Mouse (Mus musculus): ENCODE results near the gene Exoc6b. TPM values are rescaled to one million over a fixed set of nuclear protein-coding genes. Genes with fewer than 3 reads are reported as not detected.
A peak's percentile ranks its signal among the peaks of the same experiment; 100 is the strongest.
"Not testable (repeated sequence)": the region's sequence is repeated elsewhere in the genome, so short reads cannot be mapped to it uniquely, and the experiment has no call there.

Gene Exoc6b
- 19.4 and 32.5 TPM in 2 replicates for polyA plus RNA-seq (2014; fragmentation: Nextera tagmentation; extraction: Ambion mirVana)

- Histone ChIP-seq H3K9me3 (ENCODE audit: control insufficient read depth, low read length) (no peaks in the 10 kb centered on the region), H3K4me1 (ENCODE audit: control insufficient read depth, insufficient read depth, low read length) (peaks cover 11% of the 10 kb centered on the region), H3K9ac (ENCODE audit: low read depth, low read length) (peak within 1 kb of the TSS; percentile 84), H3K27ac (ENCODE audit: low read depth, low read length) (peak within 1 kb of the TSS; percentile 65; the same call in 1 of the 2 replicates), H3K36me3 (ENCODE audit: control insufficient read depth, insufficient read depth, low read length) (no peaks in the 10 kb centered on the region), H3K27me3 (ENCODE audit: control insufficient read depth, insufficient read depth, low read length) (no peaks in the 10 kb centered on the region), H3K4me3 (ENCODE audit: low read length) (peak within 1 kb of the TSS; percentile 93), H3K4me2 (replicated peaks; ENCODE audit: low read depth, low read length) (peak within 1 kb of the TSS; percentile 88)
- peak; percentile 96 for ATAC-seq (ENCODE audit: low FRiP score, low TSS enrichment)
- WGBS = 2% methylated on average over 55 of the region's 63 CpGs
These were observed at the start of gene Exoc6b for GRCm38 (mm10) chr6:85069023-85069985. Gene Exoc6b (minus strand): TSS chr6:85069513.

DNA sequence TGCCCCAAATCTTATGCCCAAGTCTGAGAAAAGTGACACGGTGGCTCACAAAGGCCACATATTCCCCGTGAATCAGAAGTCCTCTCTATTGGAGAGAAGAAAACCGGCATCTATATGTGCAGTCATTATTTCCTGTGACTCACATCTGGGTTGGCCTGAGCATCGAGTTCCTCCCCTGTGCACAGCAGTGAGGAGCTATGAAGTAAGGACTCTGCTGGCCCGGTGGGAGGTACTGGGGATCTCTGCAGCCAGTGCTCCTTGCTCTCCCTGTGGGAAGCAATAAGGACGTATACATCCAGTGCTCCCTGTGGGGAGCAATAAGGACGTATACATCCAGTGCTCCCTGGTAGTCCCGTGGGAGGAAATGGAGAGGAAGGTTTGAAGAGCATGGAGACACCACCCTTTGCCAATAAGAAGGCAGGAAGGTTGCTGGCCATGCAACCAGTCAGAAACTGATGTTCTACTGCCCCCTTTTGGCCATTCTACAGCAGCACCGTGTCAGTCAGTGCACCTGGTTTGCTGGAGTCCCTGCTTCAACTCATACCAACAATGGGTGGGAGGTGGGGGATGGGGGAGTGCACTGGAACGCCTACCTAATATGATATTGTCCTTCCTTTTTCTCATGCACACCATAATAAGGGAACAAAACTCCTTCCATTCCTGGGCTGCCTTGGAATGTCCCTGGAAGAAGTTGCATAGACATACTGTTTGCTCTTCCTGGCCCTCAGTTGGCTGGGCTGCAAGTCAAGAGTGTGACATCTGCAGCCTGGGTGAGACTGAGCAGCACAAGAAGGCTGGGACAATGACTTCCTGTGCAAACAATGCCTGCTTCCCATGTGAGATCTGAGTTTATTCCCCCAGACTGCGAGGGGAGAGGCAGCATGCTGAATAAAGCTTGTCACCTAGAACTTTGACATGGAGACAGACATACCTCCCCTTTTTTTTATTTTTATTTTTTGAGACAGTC, 48.5 kb upstream of the Exoc6b start:
- H3K36me3 ChIP-seq (ENCODE audit: control insufficient read depth, insufficient read depth, low read length); H3K4me1 ChIP-seq (ENCODE audit: control insufficient read depth, insufficient read depth, low read length); H3K4me2 ChIP-seq (replicated peaks; ENCODE audit: low read depth, low read length); H3K9ac ChIP-seq (ENCODE audit: low read depth, low read length); H3K9me3 ChIP-seq (ENCODE audit: control insufficient read depth, low read length); H3K4me3 ChIP-seq (ENCODE audit: low read length); H3K27ac ChIP-seq (ENCODE audit: low read depth, low read length); H3K27me3 ChIP-seq (ENCODE audit: control insufficient read depth, insufficient read depth, low read length): not testable (repeated sequence)
- WGBS = 34% methylated on average over 9 of the region's 11 CpGs
- peak; percentile 76 for ATAC-seq (ENCODE audit: low FRiP score, low TSS enrichment)

GRCm38 (mm10) chr6:85105033-85105615, 35.8 kb upstream of the Exoc6b start:
- H3K4me1 ChIP-seq (ENCODE audit: control insufficient read depth, insufficient read depth, low read length) = no peaks in the 10 kb centered on the region
- no peak overlapping the region for H3K9ac ChIP-seq (ENCODE audit: low read depth, low read length)
- H3K4me2 ChIP-seq (replicated peaks; ENCODE audit: low read depth, low read length) = no peak overlapping the region
- no peaks in the 10 kb centered on the region for H3K36me3 ChIP-seq (ENCODE audit: control insufficient read depth, insufficient read depth, low read length)
- ATAC-seq (ENCODE audit: low FRiP score, low TSS enrichment) = no peak
- 85% methylated on average over 10 of the region's 10 CpGs for WGBS
- no peak overlapping the region for H3K27ac ChIP-seq (ENCODE audit: low read depth, low read length)
- no peaks in the 10 kb centered on the region for H3K27me3 ChIP-seq (ENCODE audit: control insufficient read depth, insufficient read depth, low read length)
- H3K9me3 ChIP-seq (ENCODE audit: control insufficient read depth, low read length) = no peaks in the 10 kb centered on the region
- no peak overlapping the region for H3K4me3 ChIP-seq (ENCODE audit: low read length)

- WGBS = 85% methylated on average over 3 of the region's 3 CpGs
- no peaks in the 10 kb centered on the region for H3K27me3 ChIP-seq (ENCODE audit: control insufficient read depth, insufficient read depth, low read length)
- H3K4me2 ChIP-seq (replicated peaks; ENCODE audit: low read depth, low read length) = no peak overlapping the region
- H3K36me3 ChIP-seq (ENCODE audit: control insufficient read depth, insufficient read depth, low read length) = no peaks in the 10 kb centered on the region
- H3K4me3 ChIP-seq (ENCODE audit: low read length) = no peak overlapping the region
- no peak for ATAC-seq (ENCODE audit: low FRiP score, low TSS enrichment)
- H3K9ac ChIP-seq (ENCODE audit: low read depth, low read length) = no peak overlapping the region
- H3K9me3 ChIP-seq (ENCODE audit: control insufficient read depth, low read length) = no peaks in the 10 kb centered on the region
- H3K27ac ChIP-seq (ENCODE audit: low read depth, low read length) = no peak overlapping the region
- no peaks in the 10 kb centered on the region for H3K4me1 ChIP-seq (ENCODE audit: control insufficient read depth, insufficient read depth, low read length)
These were observed 34.0 kb upstream of the Exoc6b start for GRCm38 (mm10) chr6:85103321-85103720.

- Histone ChIP-seq H3K4me2 (replicated peaks; ENCODE audit: low read depth, low read length) (no peak overlapping the region), H3K27ac (ENCODE audit: low read depth, low read length) (no peak overlapping the region), H3K27me3 (ENCODE audit: control insufficient read depth, insufficient read depth, low read length) (no peaks in the 10 kb centered on the region), H3K9me3 (ENCODE audit: control insufficient read depth, low read length) (no peaks in the 10 kb centered on the region), H3K9ac (ENCODE audit: low read depth, low read length) (no peak overlapping the region), H3K4me3 (ENCODE audit: low read length) (no peak overlapping the region), H3K36me3 (ENCODE audit: control insufficient read depth, insufficient read depth, low read length) (no peaks in the 10 kb centered on the region), H3K4me1 (ENCODE audit: control insufficient read depth, insufficient read depth, low read length) (no peaks in the 10 kb centered on the region)
- no peak for ATAC-seq (ENCODE audit: low FRiP score, low TSS enrichment)
- 55% methylated on average over 2 of the region's 2 CpGs for WGBS
These were observed 27.1 kb upstream of the Exoc6b start for GRCm38 (mm10) chr6:85096441-85096840.

DNA sequence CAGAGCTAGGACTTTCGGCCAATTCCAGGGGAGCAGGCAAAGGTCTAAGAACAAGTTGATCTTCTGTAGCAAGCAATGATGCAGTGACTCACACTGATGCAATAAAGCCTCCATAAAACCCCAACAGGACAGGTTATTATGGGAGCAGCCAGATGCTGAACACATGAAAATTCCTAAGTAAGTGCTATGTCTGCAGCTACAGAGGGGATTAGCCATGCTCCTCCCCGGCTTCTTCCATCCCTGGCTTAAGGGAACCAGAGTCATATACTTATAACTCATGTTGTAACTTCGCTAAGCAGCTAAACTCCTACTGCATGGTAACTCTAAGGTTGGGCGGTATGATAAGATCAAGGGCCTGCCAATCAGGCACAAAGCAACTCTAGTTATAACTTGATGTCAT, 18.1 kb upstream of the Exoc6b start:
- no peaks in the 10 kb centered on the region for H3K4me1 ChIP-seq (ENCODE audit: control insufficient read depth, insufficient read depth, low read length)
- no peak overlapping the region for H3K4me2 ChIP-seq (replicated peaks; ENCODE audit: low read depth, low read length)
- H3K27ac ChIP-seq (ENCODE audit: low read depth, low read length) = no peak overlapping the region
- H3K36me3 ChIP-seq (ENCODE audit: control insufficient read depth, insufficient read depth, low read length) = no peaks in the 10 kb centered on the region
- H3K4me3 ChIP-seq (ENCODE audit: low read length) = no peak overlapping the region
- no peaks in the 10 kb centered on the region for H3K9me3 ChIP-seq (ENCODE audit: control insufficient read depth, low read length)
- WGBS = 77% methylated on average over 4 of the region's 4 CpGs
- no peak for ATAC-seq (ENCODE audit: low FRiP score, low TSS enrichment)
- H3K9ac ChIP-seq (ENCODE audit: low read depth, low read length) = no peak overlapping the region
- no peaks in the 10 kb centered on the region for H3K27me3 ChIP-seq (ENCODE audit: control insufficient read depth, insufficient read depth, low read length)

- H3K4me3 ChIP-seq (ENCODE audit: low read length) = no peak overlapping the region
- 68% methylated on average over 3 of the region's 3 CpGs for WGBS
- no peak overlapping the region for H3K27ac ChIP-seq (ENCODE audit: low read depth, low read length)
- H3K27me3 ChIP-seq (ENCODE audit: control insufficient read depth, insufficient read depth, low read length) = no peaks in the 10 kb centered on the region
- no peaks in the 10 kb centered on the region for H3K9me3 ChIP-seq (ENCODE audit: control insufficient read depth, low read length)
- H3K4me2 ChIP-seq (replicated peaks; ENCODE audit: low read depth, low read length) = no peak overlapping the region
- H3K9ac ChIP-seq (ENCODE audit: low read depth, low read length) = no peak overlapping the region
- H3K36me3 ChIP-seq (ENCODE audit: control insufficient read depth, insufficient read depth, low read length) = no peaks in the 10 kb centered on the region
- no peaks in the 10 kb centered on the region for H3K4me1 ChIP-seq (ENCODE audit: control insufficient read depth, insufficient read depth, low read length)
- ATAC-seq (ENCODE audit: low FRiP score, low TSS enrichment) = no peak
These were observed 17.3 kb upstream of the Exoc6b start for GRCm38 (mm10) chr6:85086645-85087044.

- not testable (repeated sequence) for H3K36me3 ChIP-seq (ENCODE audit: control insufficient read depth, insufficient read depth, low read length); H3K9ac ChIP-seq (ENCODE audit: low read depth, low read length); H3K4me3 ChIP-seq (ENCODE audit: low read length); H3K4me2 ChIP-seq (replicated peaks; ENCODE audit: low read depth, low read length); H3K4me1 ChIP-seq (ENCODE audit: control insufficient read depth, insufficient read depth, low read length); H3K9me3 ChIP-seq (ENCODE audit: control insufficient read depth, low read length); H3K27me3 ChIP-seq (ENCODE audit: control insufficient read depth, insufficient read depth, low read length); H3K27ac ChIP-seq (ENCODE audit: low read depth, low read length); ATAC-seq (ENCODE audit: low FRiP score, low TSS enrichment)
- 92% methylated on average over 29 of the region's 29 CpGs for WGBS
These were observed 6.9 kb upstream of the Exoc6b start for GRCm38 (mm10) chr6:85076179-85076720.

Measured in kidney, embryonic 14.5 days (tissue).